Mouse (Mus musculus) heart, postnatal 14 days (tissue): ENCODE data around the gene Rad51b. TPM values are rescaled to one million over a fixed set of nuclear protein-coding genes. Genes with fewer than 3 reads are reported as not detected.

Experiments
- DNase-seq, 2 experiments: peaks; one replicate each; pipeline ENCODE4 v3.0.0; 2021 to 2022
- intact Hi-C: fragments of 180-260 bp; cut with DNase I; formaldehyde crosslinking; loops from one replicate; pipeline ENCODE4 v1.15.1; 2025
- total RNA-seq, 2 experiments: library from RNA; stranded (reverse); gene quantifications; 2 replicates each; pipeline ENCODE4 v1.2.3; 2021

Rad51b gene
- total RNA-seq, 2 experiments from 2014 or later = 0.79 to 0.88 TPM

- no peak for DNase-seq
- intact Hi-C loops = loop anchor here (5.0 to 10.0 kb wide), 2 partner anchors 35 to 72 kb away; no protein-coding TSS in a partner anchor
Measured at GRCm38 (mm10) chr12:79832611-79833010, 535.5 kb downstream of the Rad51b start.

DNA sequence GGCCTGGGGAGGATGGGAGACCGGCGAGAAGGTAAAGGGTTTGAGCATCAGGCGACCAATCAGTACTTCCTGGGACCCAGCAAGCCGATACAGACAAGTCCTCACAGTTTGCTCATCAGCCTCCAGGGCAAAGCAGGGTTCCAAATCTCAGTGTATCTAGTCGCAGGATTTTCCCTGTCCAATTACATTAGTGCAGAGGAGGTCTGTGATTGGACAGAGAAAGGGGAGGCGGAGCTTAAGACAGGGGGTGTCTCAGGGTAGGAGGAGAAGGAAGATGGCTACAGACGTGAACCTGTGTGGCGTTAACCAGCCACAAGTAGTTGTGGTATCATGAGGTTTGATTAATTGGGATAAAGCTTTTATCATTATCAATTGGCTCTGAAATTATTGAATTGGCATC is 538.4 kb downstream of the Rad51b start:
- intact Hi-C loops = loop anchor here (5.0 to 10.0 kb wide), 2 partner anchors 69 to 277 kb away; partner anchors contain the start of gene Zfp36l1

GRCm38 (mm10) chr12:79838181-79838961 is 541.3 kb downstream of the Rad51b start:
- peak; percentile 79 to 82 for DNase-seq
- intact Hi-C loops = loop anchor here (5.0 to 10.0 kb wide), 2 partner anchors 66 to 274 kb away; partner anchors contain the start of gene Zfp36l1

More for the DNA sequence above, 538.4 kb downstream of the Rad51b start:
- DNase-seq = no peak

DNA sequence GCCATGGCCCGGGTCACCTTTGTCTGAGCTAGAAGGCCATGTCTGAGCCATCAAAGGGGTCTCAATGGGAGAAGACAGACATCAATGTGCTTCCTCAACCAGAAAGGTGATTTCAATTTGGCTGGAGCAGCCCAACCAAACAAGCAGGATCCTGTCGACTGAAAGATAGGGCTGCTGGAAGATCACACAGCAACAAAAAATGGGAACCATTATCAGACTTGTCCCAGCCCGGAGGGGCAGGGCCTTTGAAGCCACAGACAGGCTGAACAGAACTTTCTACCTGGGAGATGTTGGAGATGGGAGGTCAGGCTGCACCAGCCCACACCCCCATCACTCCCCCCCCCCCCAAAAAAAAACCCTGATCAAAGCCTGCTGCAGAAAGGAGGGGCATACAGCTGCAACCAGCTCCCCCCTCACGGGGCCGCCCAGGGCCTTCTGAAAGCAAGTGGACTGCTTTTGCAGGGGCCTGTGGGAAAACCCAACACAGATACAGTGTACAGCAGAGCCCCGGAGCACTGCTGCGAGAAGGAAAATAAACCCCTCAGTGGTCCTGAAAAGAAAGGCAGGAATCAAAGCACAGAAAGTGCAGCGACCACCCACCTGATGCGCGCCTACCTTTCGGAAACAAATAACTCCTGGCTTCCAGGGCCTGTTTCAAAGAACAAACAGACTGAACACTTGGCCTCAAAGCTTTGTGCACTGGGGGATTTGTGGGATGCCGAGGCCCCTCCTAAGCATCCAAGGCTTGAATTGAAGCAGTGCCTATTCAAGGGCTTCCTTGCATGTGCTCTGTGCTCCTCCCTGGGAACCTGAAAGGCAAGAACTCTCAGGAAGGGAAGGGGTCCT is 542.2 kb downstream of the Rad51b start:
- DNase-seq = no peak
- intact Hi-C loops = loop anchor here (5.0 to 10.0 kb wide), 2 partner anchors 65 to 273 kb away; partner anchors contain the start of gene Zfp36l1

GRCm38 (mm10) chr12:79840465-79840864 is 543.4 kb downstream of the Rad51b start:
- no peak for DNase-seq
- intact Hi-C loops = no loop called here

- intact Hi-C loops = no loop called here
- peak in 1 of 2 experiments; percentile 46 for DNase-seq
Measured at GRCm38 (mm10) chr12:79841248-79841647, 544.2 kb downstream of the Rad51b start.

- intact Hi-C loops = loop anchor here (2.0 kb wide), 1 partner anchor 20 kb away; no protein-coding TSS in a partner anchor
Measured at GRCm38 (mm10) chr12:79842319-79842718, 545.2 kb downstream of the Rad51b start.

GRCm38 (mm10) chr12:79843002-79843401 is 545.9 kb downstream of the Rad51b start:
- no peak for DNase-seq
- intact Hi-C loops = loop anchor here (2.0 kb wide), 1 partner anchor 20 kb away; no protein-coding TSS in a partner anchor

More at GRCm38 (mm10) chr12:79842319-79842718, 545.2 kb downstream of the Rad51b start:
- no peak for DNase-seq

GRCm38 (mm10) chr12:79843496-79843895 is 546.4 kb downstream of the Rad51b start:
- intact Hi-C loops = loop anchor here (2.0 kb wide), 1 partner anchor 21 kb away; no protein-coding TSS in a partner anchor
- DNase-seq = no peak

DNA sequence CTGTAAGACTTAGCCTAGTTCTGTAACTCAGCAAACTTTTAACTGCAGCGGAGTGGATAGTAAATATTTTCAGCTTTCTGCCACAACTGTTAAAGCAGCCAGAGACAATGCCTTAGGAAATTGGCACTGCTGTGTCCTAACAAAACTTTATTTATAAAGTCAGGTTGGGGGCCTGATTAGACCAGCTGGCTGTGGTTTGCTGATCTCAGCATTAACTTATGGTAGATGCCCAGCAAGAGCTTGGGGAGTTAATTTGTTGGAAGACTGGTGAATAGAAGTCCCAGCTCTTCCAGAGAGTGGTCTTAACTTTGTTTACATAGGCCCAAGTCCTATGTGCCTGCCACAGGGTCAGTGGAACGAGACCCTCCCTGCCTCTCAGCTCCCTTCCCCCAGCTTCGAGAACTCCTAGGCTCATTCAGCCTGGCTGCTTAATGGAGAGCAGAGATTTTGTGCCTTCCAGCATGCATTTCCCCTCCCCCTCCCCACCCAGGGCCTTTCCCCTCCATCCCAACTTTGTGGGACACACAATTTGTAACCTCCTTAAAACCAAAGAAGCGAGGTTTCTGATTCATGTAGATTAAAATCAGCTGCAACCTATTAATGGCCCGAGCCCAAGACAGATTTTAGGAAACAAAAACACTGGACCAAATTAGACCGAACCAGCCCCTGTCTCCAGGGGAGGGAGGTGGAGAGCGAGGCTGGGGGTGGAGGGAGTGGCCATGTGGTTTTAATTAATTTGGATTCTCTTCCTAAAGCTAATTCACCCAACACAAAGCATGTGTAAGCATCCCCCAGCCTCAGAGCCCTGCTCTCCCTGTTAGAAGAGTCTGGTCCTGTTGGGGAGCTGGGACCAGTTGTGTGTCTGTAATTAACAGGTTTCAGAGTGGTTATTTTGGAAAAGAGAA is 549.4 kb downstream of the Rad51b start:
- intact Hi-C loops = no loop called here
- DNase-seq = no peak

- intact Hi-C loops = no loop called here
- DNase-seq = no peak
Measured at GRCm38 (mm10) chr12:79848539-79848938, 551.5 kb downstream of the Rad51b start.

DNA sequence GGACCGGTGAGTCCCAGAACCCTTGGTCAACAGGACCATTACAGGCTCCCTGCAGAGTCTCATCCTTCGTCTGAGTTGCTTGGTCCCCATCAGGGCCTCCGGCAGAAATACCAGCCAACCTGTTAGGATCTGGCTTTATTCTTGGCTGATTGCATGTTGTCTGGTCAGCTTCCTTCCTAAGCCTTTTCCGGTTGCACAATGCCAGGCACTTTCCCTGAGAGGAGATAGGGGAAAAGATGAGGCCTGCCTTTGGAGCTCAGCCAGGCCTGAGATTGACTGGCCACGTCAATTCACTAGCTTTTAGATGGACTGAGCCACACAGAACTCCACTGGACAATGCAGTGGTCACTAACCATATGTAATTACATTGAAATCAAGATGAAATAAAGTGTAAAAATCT is 552.9 kb downstream of the Rad51b start:
- intact Hi-C loops = no loop called here
- DNase-seq = peak in 1 of 2 experiments; percentile 17

GRCm38 (mm10) chr12:79851898-79852297 is 554.8 kb downstream of the Rad51b start:
- no peak for DNase-seq
- intact Hi-C loops = no loop called here

- no peak for DNase-seq
- intact Hi-C loops = no loop called here
Measured at GRCm38 (mm10) chr12:79852606-79853005, 555.5 kb downstream of the Rad51b start.

DNA sequence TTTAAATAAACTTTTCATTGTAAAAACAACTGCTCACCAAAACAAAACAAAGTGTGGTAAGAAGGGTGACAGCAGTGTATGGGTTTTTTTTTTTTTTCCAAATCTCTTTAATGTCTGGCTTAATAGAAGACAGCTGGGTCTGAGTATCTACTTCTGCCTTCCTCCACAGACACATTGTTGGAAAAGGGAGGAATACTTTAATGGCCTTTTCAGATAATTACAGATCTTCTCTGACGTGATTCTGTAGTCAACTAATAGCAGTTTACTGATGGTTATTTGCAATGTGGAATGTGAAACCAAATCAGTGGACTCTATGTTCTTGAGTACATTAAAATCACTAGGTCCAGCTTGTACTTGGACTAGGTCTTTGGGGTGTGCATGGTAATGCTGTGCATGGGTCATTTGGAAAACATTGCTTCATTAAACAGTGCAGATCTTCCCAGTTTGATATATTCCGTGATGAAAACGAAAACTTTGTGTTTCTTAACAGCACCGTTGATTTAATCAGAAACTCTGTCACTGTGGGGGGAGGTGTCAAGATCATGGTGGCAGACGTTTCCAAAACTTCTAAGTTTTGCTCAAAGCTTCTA is 556.9 kb downstream of the Rad51b start:
- DNase-seq = no peak
- intact Hi-C loops = no loop called here

DNA sequence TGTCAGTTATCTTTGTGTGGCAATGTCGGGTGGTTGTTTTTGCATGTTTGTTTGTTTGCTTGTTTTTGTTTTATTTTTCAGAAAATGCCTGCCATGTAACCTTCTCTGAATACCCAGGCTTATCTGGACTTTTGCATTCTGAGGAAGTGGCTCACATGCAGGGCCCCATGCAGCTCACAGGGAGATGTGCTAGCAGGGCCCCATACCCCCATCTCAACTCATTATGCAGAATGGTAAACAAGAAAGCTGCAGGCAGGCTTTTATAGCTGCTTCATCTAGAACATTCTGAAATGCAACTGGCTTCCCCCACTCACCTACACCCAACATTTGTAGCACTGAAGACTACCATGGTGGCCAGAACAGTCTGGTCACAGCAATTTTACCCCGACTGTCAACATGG is 557.4 kb downstream of the Rad51b start:
- intact Hi-C loops = no loop called here
- no peak for DNase-seq

DNA sequence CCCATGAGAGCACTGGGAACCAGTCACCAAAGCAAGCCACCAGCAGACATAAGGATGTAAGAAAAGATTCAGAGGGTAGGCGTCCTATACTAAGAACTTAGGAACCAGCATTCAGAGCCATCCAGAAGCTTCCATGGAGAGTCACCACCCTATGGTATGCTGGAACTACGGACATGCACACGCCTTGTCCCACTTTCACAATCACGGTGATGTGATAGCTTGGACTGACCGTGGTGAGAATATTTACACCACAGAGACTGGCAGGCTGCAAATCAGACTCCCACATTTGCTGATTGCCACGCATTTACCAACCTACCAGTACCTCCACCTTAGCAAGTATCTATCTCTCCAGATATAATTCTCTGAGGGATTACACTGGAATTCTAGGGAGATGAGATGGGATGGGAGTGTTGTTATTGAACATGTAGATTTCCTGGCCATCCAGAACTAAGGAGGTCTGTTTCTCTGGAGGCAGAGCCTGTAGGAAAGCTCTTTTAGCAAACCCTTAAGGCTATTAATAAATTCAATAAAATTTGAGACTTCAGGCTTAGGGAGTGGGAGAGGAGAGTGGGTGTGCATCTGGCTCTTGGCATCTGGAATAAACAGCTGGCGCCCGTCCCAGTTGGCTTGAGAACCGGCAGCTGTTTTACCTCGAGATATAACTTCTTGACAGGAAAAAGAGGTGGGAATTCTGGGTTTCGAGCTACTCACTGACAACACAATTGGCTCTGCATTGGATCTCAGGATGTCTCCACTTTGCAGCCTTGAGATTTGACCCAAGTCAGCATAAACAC is 559.2 kb downstream of the Rad51b start:
- peak; percentile 84 to 90 for DNase-seq
- intact Hi-C loops = no loop called here

DNA sequence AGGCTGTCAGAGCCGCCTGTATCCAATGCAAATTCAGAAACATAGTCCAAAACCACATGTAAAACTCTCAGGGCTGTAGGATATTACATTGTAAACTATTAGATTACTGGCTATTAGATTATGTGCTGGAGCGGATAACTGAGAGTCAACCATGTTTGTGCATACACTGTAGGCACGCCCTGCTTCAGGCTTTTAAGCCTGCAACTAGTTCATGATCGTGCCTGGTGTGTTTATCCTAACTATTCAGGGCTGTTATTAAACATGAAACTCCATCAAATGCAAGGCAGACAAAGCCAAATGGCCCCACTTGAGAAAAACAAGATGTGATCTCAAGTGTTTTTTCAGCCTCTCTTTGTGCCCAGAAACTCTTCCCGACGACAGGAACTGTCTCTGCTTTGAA is 560.6 kb downstream of the Rad51b start:
- intact Hi-C loops = no loop called here
- DNase-seq = no peak

DNA sequence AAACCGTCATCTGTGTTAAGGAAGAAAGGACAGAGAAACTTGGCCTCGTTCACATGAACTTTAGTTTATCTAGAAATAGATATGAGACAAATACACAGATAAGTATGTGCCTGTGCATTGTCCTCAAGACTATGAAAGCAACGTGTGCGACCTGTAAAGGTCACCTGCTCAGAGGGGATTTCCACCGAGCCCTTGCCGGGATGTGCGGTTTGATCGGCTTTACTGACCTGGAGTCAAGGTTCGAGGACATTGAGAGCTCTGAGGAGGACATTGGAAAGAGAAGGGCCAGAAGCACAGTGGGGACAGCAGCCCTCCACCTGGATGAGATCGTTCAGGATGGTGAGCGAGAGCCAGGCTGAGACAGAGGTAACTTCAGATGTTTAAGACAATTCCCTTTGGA is 561.3 kb downstream of the Rad51b start:
- no peak for DNase-seq

More for the DNA sequence above, 561.3 kb downstream of the Rad51b start:
- intact Hi-C loops = no loop called here
